Mouse (Mus musculus) brain, embryonic 14.5 days (tissue): ENCODE measurements at regions not wholly inside any gene's neighbourhood (a gene's known extent, or its start where the extent isn't known, plus 50 kb on each side); places are given as distances from the start of the nearest gene placed in this dataset.

Source experiments
- CTCF ChIP-seq: fragments of 200-500 bp; IDR thresholded peaks from 2 replicates; pipeline ENCODE4 v1.5.1; 2012; ENCODE audit warnings: inconsistent platforms, mild to moderate bottlenecking, moderate library complexity, borderline replicate concordance; ENCODE audit not compliant: insufficient read depth, insufficient read length; ENCODE audit errors: extremely low read depth
- POLR2A ChIP-seq: fragments of 200-500 bp; IDR thresholded peaks from 2 replicates; pipeline ENCODE4 v1.6.1; 2012; ENCODE audit warnings: mild to moderate bottlenecking, inconsistent platforms, borderline replicate concordance; ENCODE audit not compliant: poor library complexity, insufficient read depth, insufficient read length, severe bottlenecking; ENCODE audit errors: extremely low read depth

- TF ChIP-seq CTCF, result no peak
- no peak for TF ChIP-seq POLR2A
These were observed 103.0 kb upstream of the Cacna2d1 start for GRCm38 (mm10) chr5:15831527-15831926.
